Mouse (Mus musculus): ENCODE data around the gene Zfp629.
"Not testable (repeated sequence)": the region's sequence is repeated elsewhere in the genome, so short reads cannot be mapped to it uniquely, and the experiment has no call there.

Gene Zfp629

DNA sequence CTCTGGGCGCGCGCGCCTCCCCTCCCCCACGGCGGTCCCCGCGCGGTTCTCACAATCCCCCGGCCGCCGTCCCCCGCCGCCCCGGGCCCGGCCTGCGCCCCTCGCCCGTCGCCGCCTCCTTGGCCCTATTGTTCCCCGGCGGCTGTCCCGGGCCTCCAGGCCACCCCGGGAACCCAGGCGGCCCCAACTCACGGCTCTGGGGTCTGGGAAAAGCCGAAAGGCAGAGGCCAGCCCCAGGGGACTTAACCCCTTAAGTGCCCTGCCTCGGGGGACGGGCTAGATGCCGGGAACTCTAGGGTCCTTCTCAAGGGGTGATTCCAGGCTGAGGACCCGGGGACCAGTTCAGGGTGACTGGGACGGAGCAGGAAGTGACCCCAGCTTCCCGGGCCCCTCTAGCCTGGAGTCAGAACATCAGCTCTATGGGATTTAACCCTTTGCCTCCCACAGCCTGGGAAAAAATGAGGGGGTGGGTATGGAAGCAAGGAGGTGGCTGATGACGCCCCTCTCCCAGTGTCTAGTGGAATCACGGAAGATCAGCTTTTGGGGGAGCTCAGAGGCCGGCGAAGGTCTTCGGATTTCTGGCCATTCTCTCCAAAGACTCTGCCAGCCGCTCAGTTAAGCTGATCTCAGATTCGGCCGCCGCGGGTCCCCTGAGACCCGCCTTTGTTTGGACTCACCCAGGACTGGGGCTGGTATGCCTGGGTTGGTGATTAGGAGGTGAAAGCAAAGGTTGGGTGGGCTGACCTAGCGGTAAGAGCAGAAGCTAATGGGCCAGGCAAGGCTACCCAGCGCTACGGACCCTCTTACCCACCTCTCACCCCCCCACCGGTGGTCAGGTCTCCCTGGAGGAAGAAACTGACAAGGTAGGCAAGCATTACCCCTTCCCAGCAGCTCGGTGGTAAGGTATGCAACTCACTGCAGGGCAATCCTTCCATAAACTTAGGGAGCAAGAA is at the start of gene Zfp629:
TSS of gene Zfp629 (minus strand) at position 907 of the 953 bp plus-strand sequence.
- DNase-seq (ENCODE audit: low spot score in 2 of 2): peak; percentile 52 to 82

GRCm38 (mm10) chr7:127662926-127663325 is 47.3 kb upstream of the Zfp629 start:
- no peak for DNase-seq (ENCODE audit: low spot score in 2 of 2)

DNA sequence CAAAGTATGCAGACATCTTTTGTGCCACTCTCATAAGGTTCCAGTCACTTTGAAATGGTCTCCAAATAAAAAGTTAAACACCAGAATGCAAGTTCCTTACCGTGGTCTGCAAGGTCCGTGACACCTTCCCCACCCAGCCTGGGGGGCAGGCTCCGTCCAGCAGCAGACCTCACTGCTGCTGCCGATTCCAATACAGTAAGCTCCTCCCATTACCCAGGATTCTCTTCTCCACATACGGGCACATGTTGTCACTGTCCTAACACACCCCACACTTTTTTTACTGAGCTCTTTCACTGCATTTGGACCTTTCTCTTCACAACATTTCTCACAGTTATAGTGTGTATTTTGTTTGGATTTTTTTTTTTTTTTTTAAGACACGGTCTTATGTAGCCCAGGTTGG is 46.2 kb upstream of the Zfp629 start:
- DNase-seq (ENCODE audit: low spot score in 2 of 2): no peak

- DNase-seq (ENCODE audit: low spot score in 2 of 2): no peak
These were observed 45.3 kb upstream of the Zfp629 start for GRCm38 (mm10) chr7:127660882-127661281.

DNA sequence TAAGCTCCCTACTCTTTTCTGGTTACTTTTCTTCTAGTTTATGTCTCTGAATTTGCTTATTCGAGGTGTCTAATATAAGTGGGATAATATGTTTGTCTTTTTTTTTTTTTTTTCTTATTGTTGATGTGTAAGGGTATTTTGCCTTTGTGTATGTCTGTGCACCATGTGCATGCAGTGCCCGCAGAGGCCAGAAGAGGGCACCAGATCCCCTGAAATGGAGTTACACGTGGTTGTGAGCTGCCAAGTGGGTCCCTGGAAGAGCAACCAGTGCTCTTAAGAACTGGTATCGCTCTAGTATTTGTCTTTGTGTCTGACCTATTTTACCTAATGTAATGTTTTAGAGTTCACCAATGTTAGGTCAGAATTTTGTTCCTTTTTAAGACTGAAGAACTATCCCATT is 41.3 kb upstream of the Zfp629 start:
- DNase-seq (ENCODE audit: low spot score in 2 of 2): peak in 1 of 2 experiments; percentile 41

DNA sequence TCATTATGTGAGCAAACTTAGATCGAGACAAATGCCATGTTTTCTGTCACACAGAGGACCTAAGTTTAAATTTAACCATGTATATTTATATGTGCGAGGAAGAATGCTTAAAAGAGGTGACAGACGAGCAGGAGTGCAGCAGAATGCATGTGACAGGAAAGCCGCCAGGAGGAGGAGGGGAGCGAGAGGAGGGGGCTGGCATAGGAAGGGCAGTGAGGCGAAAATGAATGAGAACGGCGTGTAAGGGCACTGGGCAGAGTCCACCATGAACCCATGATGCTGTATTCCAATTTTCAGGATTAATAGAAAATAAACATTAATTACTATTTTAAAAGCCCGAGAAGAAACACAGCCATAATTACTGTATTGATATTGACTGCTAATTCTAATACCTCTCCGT is 38.7 kb upstream of the Zfp629 start:
- no peak for DNase-seq (ENCODE audit: low spot score in 2 of 2)

- no peak for DNase-seq (ENCODE audit: low spot score in 2 of 2)
These were observed 36.5 kb upstream of the Zfp629 start for GRCm38 (mm10) chr7:127652050-127652449.

GRCm38 (mm10) chr7:127651624-127652023 is 36.0 kb upstream of the Zfp629 start:
- no peak for DNase-seq (ENCODE audit: low spot score in 2 of 2)

DNA sequence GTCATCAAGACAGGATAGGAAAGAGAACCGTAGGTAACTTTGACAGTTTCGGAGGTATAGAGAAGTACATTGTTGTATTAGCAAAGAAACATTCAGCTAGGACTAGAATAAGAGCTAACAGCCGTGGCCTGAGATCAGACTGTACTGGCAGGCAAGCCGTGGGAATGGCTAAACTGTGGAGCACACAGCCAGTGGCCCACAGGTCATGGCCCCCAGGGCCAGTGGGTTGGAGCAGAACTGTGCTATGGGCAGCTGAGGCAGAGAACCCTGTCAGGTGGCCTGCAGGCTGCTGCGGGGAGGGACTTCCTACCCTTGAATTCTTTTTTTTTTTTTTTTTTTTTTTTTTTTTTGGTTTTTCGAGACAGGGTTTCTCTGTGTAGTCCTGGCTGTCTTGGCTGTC is 33.6 kb upstream of the Zfp629 start:
- no peak for DNase-seq (ENCODE audit: low spot score in 2 of 2)

GRCm38 (mm10) chr7:127648516-127649201 is 33.1 kb upstream of the Zfp629 start:
- DNase-seq (ENCODE audit: low spot score in 2 of 2): no peak

GRCm38 (mm10) chr7:127647576-127647975 is 32.0 kb upstream of the Zfp629 start:
- DNase-seq (ENCODE audit: low spot score in 2 of 2): not testable (repeated sequence)

DNA sequence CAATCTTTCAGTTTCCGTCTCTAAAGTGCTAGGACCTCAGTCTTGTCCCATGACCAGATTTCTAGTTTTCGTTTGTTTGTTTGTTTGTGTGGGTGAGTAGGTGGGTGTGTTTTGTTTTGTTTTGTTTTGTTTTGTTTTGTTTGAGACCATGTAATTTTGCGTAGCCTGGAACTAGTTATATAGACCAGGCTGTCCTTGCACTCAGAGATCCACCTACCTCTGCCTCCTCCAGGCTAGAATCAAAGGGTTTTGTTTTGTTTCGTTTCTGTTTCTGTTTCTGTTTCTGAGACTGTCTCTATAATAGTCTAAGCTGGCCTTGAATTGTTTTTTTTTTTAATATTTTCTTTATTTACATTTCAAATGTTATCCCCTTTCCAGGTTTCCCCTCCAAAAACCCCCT is 30.8 kb upstream of the Zfp629 start:
- DNase-seq (ENCODE audit: low spot score in 2 of 2): no peak

DNA sequence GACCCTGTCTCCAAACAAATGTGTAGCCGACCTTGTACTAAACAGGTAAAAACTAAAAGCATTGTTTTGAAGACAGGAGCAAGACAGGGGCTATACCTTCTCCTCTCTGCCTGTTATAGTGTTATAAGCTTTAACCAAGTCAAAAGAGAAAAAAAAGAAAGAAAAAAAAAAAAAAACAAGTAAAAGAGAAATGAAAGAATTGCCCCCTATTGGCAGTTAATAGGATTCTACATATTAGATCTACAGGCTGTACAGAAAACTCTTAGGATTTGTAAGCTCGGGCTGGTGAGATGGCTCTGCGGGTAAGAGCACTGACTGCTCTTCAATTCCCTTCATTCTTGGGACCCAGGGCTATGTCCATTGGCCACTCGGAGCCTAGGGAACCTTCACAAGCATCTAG is 26.7 kb upstream of the Zfp629 start:
- no peak for DNase-seq (ENCODE audit: low spot score in 2 of 2)

- no peak for DNase-seq (ENCODE audit: low spot score in 2 of 2)
These were observed 25.7 kb upstream of the Zfp629 start for GRCm38 (mm10) chr7:127641260-127641659.

- DNase-seq (ENCODE audit: low spot score in 2 of 2): peak; percentile 32 to 74
These were observed 21.4 kb upstream of the Zfp629 start for GRCm38 (mm10) chr7:127636963-127637362.

- DNase-seq (ENCODE audit: low spot score in 2 of 2): no peak
These were observed 15.8 kb upstream of the Zfp629 start for GRCm38 (mm10) chr7:127631416-127631815.

- no peak for DNase-seq (ENCODE audit: low spot score in 2 of 2)
These were observed 13.0 kb upstream of the Zfp629 start for GRCm38 (mm10) chr7:127628646-127629045.

- no peak for DNase-seq (ENCODE audit: low spot score in 2 of 2)
These were observed 10.9 kb upstream of the Zfp629 start for GRCm38 (mm10) chr7:127626471-127626870.

DNA sequence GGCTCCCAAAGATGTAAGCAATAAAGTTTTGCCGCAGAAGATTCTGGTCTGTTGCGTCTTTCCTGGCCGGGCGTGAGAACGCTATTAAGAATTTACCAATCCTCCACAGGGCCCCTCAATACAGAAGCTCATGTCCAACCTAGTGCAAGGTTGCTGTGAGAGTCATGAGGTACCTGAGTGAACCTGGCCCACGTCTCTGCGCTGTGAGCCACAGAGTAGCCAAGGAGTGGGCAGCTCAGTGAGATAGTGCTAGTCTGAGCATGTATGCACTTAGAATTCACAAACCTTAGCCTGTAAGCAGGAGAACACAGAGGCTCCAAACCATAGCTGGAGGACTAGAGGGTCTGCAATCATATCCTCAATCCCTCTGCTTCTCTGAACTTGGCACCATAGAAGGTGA is 10.4 kb upstream of the Zfp629 start:
- DNase-seq (ENCODE audit: low spot score in 2 of 2): no peak

GRCm38 (mm10) chr7:127618402-127618801 is 2.8 kb upstream of the Zfp629 start:
- DNase-seq (ENCODE audit: low spot score in 2 of 2): not testable (repeated sequence)

DNA sequence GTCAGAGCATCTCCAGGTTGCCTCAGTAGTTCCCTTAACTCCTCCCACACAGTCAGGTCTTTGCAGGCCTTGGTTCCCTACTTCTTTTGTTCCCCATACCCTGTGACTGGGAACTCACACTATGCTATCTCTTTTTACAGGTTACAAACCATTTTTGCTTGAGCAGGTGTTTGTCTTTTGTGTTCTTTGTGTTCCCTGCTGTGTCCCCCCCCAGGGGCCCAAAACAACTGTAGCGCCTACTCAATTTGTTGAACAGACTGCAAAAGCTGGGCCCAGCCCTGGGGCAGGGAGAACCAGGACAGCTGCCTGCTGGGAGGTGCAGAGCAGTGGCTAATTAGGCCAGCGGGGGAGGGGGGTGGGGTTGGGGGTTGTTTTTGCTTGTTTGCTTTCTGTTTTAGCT is 2.4 kb upstream of the Zfp629 start:
- DNase-seq (ENCODE audit: low spot score in 2 of 2): no peak

DNA sequence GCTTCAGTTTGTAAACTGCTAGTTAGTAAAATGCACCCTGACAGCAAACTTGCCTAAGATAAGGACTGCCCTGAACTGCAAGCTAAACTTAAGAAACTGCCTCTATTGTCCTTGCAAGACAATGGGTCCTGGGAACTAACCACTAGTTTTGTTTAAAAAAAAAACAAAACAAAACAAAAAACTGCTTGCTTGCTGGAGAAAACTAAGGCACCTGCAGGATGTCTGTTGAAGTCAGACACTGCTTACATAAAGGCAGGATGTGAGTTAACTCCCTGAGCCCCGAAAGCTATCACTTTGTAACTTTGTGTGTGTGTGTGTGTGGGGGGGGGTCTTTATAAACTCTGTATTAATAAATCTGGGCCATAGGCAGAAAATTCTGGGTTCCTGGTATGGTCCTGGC is 1.3 kb upstream of the Zfp629 start:
- DNase-seq (ENCODE audit: low spot score in 2 of 2): no peak

DNA sequence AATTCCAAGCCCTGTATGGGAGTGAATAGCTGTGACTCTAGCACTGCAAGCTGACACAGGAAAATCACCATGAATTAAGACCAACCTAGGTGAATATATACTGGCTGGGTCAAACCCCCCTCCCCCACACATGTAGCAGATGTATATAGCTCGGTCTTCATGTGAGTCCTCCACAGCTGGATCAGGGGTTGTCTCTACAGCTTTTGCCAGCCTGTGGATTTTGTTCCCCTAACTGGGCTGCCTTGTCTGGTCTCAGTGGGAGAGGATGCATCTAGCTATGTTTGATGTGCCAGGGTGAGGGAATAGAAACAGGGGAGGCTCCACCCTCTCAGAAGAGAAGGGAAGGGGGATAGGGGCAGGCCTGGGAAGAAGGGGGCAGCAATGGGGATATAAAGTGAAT is 739 bp upstream of the Zfp629 start:
- no peak for DNase-seq (ENCODE audit: low spot score in 2 of 2)
